Mouse (Mus musculus) cerebellum, postnatal 25 days (tissue): Measurements from ENCODE around the gene Uap1l1.
"Not testable (repeated sequence)": the region's sequence is repeated elsewhere in the genome, so short reads cannot be mapped to it uniquely, and the experiment has no call there.

Source experiments
- DNase-seq, 2 experiments: peaks; one replicate each; pipeline ENCODE4 v3.0.0; 2021; ENCODE audit warnings: mixed read lengths in 2 of 2

Gene Uap1l1

GRCm38 (mm10) chr2:25365091-25365761 is at the start of gene Uap1l1:
Uap1l1 (minus strand) TSS chr2:25365682.
- peak; percentile 56 to 65 for DNase-seq

GRCm38 (mm10) chr2:25413436-25413835 is 48.0 kb upstream of the Uap1l1 start:
- not testable (repeated sequence) for DNase-seq

GRCm38 (mm10) chr2:25408908-25409307 is 43.4 kb upstream of the Uap1l1 start:
- DNase-seq, result no peak

GRCm38 (mm10) chr2:25403994-25404393 is 38.5 kb upstream of the Uap1l1 start:
- no peak for DNase-seq

- DNase-seq, result peak; percentile 94 to 96
These were observed 37.6 kb upstream of the Uap1l1 start for GRCm38 (mm10) chr2:25402972-25403601.

- DNase-seq, result peak; percentile 73 to 83
These were observed 37.0 kb upstream of the Uap1l1 start for GRCm38 (mm10) chr2:25402377-25402971.

- peak; percentile 79 to 88 for DNase-seq
These were observed 35.3 kb upstream of the Uap1l1 start for GRCm38 (mm10) chr2:25400764-25401163.

- no peak for DNase-seq
These were observed 34.8 kb upstream of the Uap1l1 start for GRCm38 (mm10) chr2:25400291-25400690.

GRCm38 (mm10) chr2:25399051-25399450 is 33.6 kb upstream of the Uap1l1 start, which contains the start of gene Npdc1:
Npdc1 (plus strand) TSS chr2:25399351.
- no peak for DNase-seq

GRCm38 (mm10) chr2:25398065-25398464 is 32.6 kb upstream of the Uap1l1 start:
- no peak for DNase-seq

GRCm38 (mm10) chr2:25397010-25397409 is 31.5 kb upstream of the Uap1l1 start:
- DNase-seq, result no peak

GRCm38 (mm10) chr2:25396597-25396983 is 31.1 kb upstream of the Uap1l1 start:
- DNase-seq, result peak; percentile 80 to 84

GRCm38 (mm10) chr2:25395721-25396596 is 30.5 kb upstream of the Uap1l1 start, which contains the start of gene Entpd2:
Entpd2 (plus strand) TSS chr2:25395874.
- DNase-seq, result peak; percentile 61 to 62

GRCm38 (mm10) chr2:25394281-25395221 is 29.1 kb upstream of the Uap1l1 start:
- DNase-seq, result peak; percentile 34 to 61

GRCm38 (mm10) chr2:25391266-25391665 is 25.8 kb upstream of the Uap1l1 start:
- no peak for DNase-seq

GRCm38 (mm10) chr2:25384492-25384891 is 19.0 kb upstream of the Uap1l1 start:
- DNase-seq, result no peak

- peak; percentile 75 to 84 for DNase-seq
These were observed 11.1 kb upstream of the Uap1l1 start for GRCm38 (mm10) chr2:25376589-25376988.

GRCm38 (mm10) chr2:25373431-25373830 is 7.9 kb upstream of the Uap1l1 start:
- DNase-seq, result no peak

- DNase-seq, result no peak
These were observed 7.3 kb upstream of the Uap1l1 start for GRCm38 (mm10) chr2:25372644-25373391.

GRCm38 (mm10) chr2:25371764-25372643 is 6.5 kb upstream of the Uap1l1 start, which contains the start of gene Sapcd2:
Sapcd2 (plus strand) TSS chr2:25372321.
- DNase-seq, result peak; percentile 89 to 91
